Mouse (Mus musculus): ENCODE measurements around the gene Eif2b1.

DNA sequence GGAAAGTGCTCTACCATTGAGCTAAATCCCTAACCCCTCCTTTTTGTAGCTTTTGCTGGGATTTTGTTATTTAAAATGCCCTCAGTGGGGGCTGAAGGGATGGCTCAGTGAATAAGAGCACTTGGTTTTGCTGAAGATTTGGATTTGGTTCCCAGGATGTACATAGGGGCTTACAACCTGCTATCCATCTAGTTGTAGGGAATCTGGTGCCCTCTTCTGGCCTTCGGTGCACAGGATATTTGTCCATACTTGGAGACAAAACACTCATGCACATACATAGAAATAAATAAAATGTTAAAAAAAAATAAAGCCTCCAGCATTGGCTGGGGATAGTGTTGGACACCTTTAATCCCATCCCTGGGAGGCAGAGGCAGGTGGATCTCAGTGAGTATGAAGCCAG is 23.8 kb downstream of the Eif2b1 start:
- TF ChIP-seq GATA1 (IDR thresholded peaks at IDR 0.05; ENCODE audit: low read length) (no peak), TAL1 (IDR thresholded peaks at IDR 0.05; ENCODE audit: low read length) (no peak)

All from erythroblast, embryonic 14.5 days (primary cell).